Mouse (Mus musculus): ENCODE results near the gene Selenom. TPM values are rescaled to one million over a fixed set of nuclear protein-coding genes. Genes with fewer than 3 reads are reported as not detected.

The Selenom gene
- polyA plus RNA-seq, 2 experiments = 201 to 214 TPM

- H3K9me3 ChIP-seq (ENCODE audit: control insufficient read depth, low read length) = no peaks in the 10 kb centered on the region
- DNase-seq (ENCODE audit: low spot score) = no peak
- H3K27me3 ChIP-seq (ENCODE audit: control insufficient read depth, insufficient read depth, low read length) = no peaks in the 10 kb centered on the region
- peaks cover 38% of the 10 kb centered on the region for H3K4me1 ChIP-seq (ENCODE audit: control insufficient read depth, insufficient read depth, low read length)
- WGBS = 77% methylated on average over 4 of the region's 4 CpGs
- peak overlapping the region; percentile 76 for H3K4me2 ChIP-seq (replicated peaks; ENCODE audit: low read depth, low read length, severe bottlenecking)
- H3K9ac ChIP-seq (ENCODE audit: low read depth, low read length, severe bottlenecking) = no peak overlapping the region
- H3K27ac ChIP-seq (replicated peaks; ENCODE audit: low read depth, low read length) = no peak overlapping the region
- H3K4me3 ChIP-seq (replicated peaks; ENCODE audit: low read length) = peak overlapping the region; percentile 64
- no peak for ATAC-seq (ENCODE audit: low FRiP score, low read depth)
- TF ChIP-seq POLR2A (IDR thresholded peaks at IDR 0.05; ENCODE audit: borderline replicate concordance, extremely low read depth, insufficient read depth, insufficient read length) = no peak
- 0 out of 2 replicates have a peak, but pooled peaks cover 5% of the 10 kb centered on the region for H3K36me3 ChIP-seq (ENCODE audit: control insufficient read depth, insufficient read depth, low read length)
These were observed 25.3 kb downstream of the Selenom start for GRCm38 (mm10) chr11:3539826-3540196.

DNA sequence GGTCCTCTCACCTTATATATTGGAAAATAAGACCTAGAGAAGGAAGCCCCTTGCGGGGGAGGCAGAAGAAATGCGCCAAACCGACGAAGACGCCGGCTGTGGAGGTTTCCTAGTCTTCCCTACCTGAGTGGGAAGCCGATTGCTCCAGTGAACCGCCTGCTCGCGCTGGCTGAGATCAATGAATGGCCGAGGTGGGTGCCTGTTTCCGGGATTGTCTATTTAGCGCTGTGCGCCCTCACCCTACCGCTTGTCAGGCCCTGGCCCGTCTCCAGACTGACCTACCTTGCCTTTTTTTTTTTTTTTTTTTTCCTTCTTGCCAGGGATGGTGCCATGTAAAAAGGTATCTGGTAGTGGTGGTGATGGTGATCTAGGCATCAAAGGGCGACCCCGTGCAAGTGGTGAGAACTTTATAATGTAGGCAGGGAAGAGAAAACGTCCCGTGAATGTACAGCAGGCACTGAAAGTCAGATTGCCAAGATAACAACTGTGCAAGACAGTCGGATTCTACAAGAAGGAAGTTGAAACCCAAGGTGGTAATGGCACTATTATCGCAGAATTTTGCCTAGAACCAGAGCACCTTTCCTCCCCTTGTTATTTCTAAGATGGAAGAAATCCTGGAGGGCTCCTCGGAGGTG, 26.1 kb downstream of the Selenom start, which contains the start of gene Smtn:
TSS of gene Smtn (minus strand) at position 162 of the 635 bp plus-strand sequence.
- ATAC-seq (ENCODE audit: low FRiP score, low read depth) = no peak

DNA sequence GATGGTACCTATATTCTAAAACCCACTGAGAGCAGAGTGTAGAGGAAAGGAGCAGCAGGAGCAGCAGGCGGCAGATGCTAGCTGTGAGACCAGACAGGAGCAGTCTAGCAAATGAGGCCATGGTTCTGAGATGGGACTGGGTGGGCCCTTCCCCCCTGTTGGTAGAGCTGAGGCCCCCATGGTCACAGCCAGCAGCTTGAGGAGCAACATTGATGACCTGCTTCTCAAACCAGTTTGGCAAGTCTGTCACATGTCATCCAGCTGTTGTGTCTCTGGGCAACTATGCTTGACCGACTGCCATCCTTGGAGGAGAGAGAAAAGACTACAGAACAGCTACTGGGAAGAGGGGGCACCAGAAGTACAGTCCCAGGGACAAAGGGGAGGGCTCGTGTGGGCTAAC, 27.4 kb downstream of the Selenom start:
- Histone ChIP-seq H3K9ac (ENCODE audit: low read depth, low read length, severe bottlenecking) (no peak overlapping the region), H3K4me2 (replicated peaks; ENCODE audit: low read depth, low read length, severe bottlenecking) (no peak overlapping the region), H3K27ac (replicated peaks; ENCODE audit: low read depth, low read length) (0 out of 2 replicates have a peak overlapping the region, but pooled peaks have one; percentile 5), H3K36me3 (ENCODE audit: control insufficient read depth, insufficient read depth, low read length) (0 out of 2 replicates have a peak, but pooled peaks cover 2% of the 10 kb centered on the region), H3K4me1 (ENCODE audit: control insufficient read depth, insufficient read depth, low read length) (peaks cover 30% of the 10 kb centered on the region), H3K27me3 (ENCODE audit: control insufficient read depth, insufficient read depth, low read length) (no peaks in the 10 kb centered on the region), H3K4me3 (replicated peaks; ENCODE audit: low read length) (no peak overlapping the region), H3K9me3 (ENCODE audit: control insufficient read depth, low read length) (no peaks in the 10 kb centered on the region)
- no peak for ATAC-seq (ENCODE audit: low FRiP score, low read depth)
- no peak for DNase-seq (ENCODE audit: low spot score)
- no peak for TF ChIP-seq POLR2A (IDR thresholded peaks at IDR 0.05; ENCODE audit: borderline replicate concordance, extremely low read depth, insufficient read depth, insufficient read length)
- WGBS = 64% methylated on average over 3 of the region's 3 CpGs

More for the DNA sequence above, 26.1 kb downstream of the Selenom start, which contains the start of gene Smtn:
- H3K27ac ChIP-seq (replicated peaks; ENCODE audit: low read depth, low read length) = 0 out of 2 replicates have a peak within 1 kb of the TSS, but pooled peaks have one; percentile 5
- TF ChIP-seq POLR2A (IDR thresholded peaks at IDR 0.05; ENCODE audit: borderline replicate concordance, extremely low read depth, insufficient read depth, insufficient read length) = no peak
- no peaks in the 10 kb centered on the region for H3K9me3 ChIP-seq (ENCODE audit: control insufficient read depth, low read length)
- WGBS = 93% methylated on average over 23 of the region's 23 CpGs
- 0 out of 2 replicates have a peak, but pooled peaks cover 5% of the 10 kb centered on the region for H3K36me3 ChIP-seq (ENCODE audit: control insufficient read depth, insufficient read depth, low read length)
- peak within 1 kb of the TSS; percentile 76 for H3K4me2 ChIP-seq (replicated peaks; ENCODE audit: low read depth, low read length, severe bottlenecking)
- H3K27me3 ChIP-seq (ENCODE audit: control insufficient read depth, insufficient read depth, low read length) = no peaks in the 10 kb centered on the region
- no peak for DNase-seq (ENCODE audit: low spot score)
- H3K4me3 ChIP-seq (replicated peaks; ENCODE audit: low read length) = peak within 1 kb of the TSS; percentile 64
- H3K9ac ChIP-seq (ENCODE audit: low read depth, low read length, severe bottlenecking) = peak within 1 kb of the TSS; percentile 51; the same call in 1 of the 2 replicates
- H3K4me1 ChIP-seq (ENCODE audit: control insufficient read depth, insufficient read depth, low read length) = peaks cover 36% of the 10 kb centered on the region

- Histone ChIP-seq H3K9me3 (ENCODE audit: control insufficient read depth, low read length) (no peaks in the 10 kb centered on the region), H3K27me3 (ENCODE audit: control insufficient read depth, insufficient read depth, low read length) (no peaks in the 10 kb centered on the region), H3K4me1 (ENCODE audit: control insufficient read depth, insufficient read depth, low read length) (peaks cover 25% of the 10 kb centered on the region), H3K4me2 (replicated peaks; ENCODE audit: low read depth, low read length, severe bottlenecking) (no peak overlapping the region), H3K4me3 (replicated peaks; ENCODE audit: low read length) (no peak overlapping the region), H3K9ac (ENCODE audit: low read depth, low read length, severe bottlenecking) (peak overlapping the region; percentile 21; the same call in 1 of the 2 replicates), H3K27ac (replicated peaks; ENCODE audit: low read depth, low read length) (peak overlapping the region; percentile 72), H3K36me3 (ENCODE audit: control insufficient read depth, insufficient read depth, low read length) (no peaks in the 10 kb centered on the region)
- no peak for TF ChIP-seq POLR2A (IDR thresholded peaks at IDR 0.05; ENCODE audit: borderline replicate concordance, extremely low read depth, insufficient read depth, insufficient read length)
- peak; percentile 88 for DNase-seq (ENCODE audit: low spot score)
- 16% methylated on average over 5 of the region's 5 CpGs for WGBS
- peak; percentile 47 for ATAC-seq (ENCODE audit: low FRiP score, low read depth)
These were observed 28.5 kb downstream of the Selenom start for GRCm38 (mm10) chr11:3543001-3543400.

GRCm38 (mm10) chr11:3544409-3544808, 29.9 kb downstream of the Selenom start:
- H3K9ac ChIP-seq (ENCODE audit: low read depth, low read length, severe bottlenecking) = no peak overlapping the region
- H3K27me3 ChIP-seq (ENCODE audit: control insufficient read depth, insufficient read depth, low read length) = no peaks in the 10 kb centered on the region
- 97% methylated on average over 5 of the region's 5 CpGs for WGBS
- no peak for ATAC-seq (ENCODE audit: low FRiP score, low read depth)
- H3K4me2 ChIP-seq (replicated peaks; ENCODE audit: low read depth, low read length, severe bottlenecking) = no peak overlapping the region
- no peaks in the 10 kb centered on the region for H3K36me3 ChIP-seq (ENCODE audit: control insufficient read depth, insufficient read depth, low read length)
- H3K4me3 ChIP-seq (replicated peaks; ENCODE audit: low read length) = no peak overlapping the region
- no peaks in the 10 kb centered on the region for H3K9me3 ChIP-seq (ENCODE audit: control insufficient read depth, low read length)
- H3K27ac ChIP-seq (replicated peaks; ENCODE audit: low read depth, low read length) = no peak overlapping the region
- no peak for DNase-seq (ENCODE audit: low spot score)
- TF ChIP-seq POLR2A (IDR thresholded peaks at IDR 0.05; ENCODE audit: borderline replicate concordance, extremely low read depth, insufficient read depth, insufficient read length) = no peak
- peaks cover 18% of the 10 kb centered on the region for H3K4me1 ChIP-seq (ENCODE audit: control insufficient read depth, insufficient read depth, low read length)

Measured in limb, embryonic 14.5 days (tissue).